Mouse (Mus musculus): ENCODE results near the gene Wipf3.

The Wipf3 gene

DNA sequence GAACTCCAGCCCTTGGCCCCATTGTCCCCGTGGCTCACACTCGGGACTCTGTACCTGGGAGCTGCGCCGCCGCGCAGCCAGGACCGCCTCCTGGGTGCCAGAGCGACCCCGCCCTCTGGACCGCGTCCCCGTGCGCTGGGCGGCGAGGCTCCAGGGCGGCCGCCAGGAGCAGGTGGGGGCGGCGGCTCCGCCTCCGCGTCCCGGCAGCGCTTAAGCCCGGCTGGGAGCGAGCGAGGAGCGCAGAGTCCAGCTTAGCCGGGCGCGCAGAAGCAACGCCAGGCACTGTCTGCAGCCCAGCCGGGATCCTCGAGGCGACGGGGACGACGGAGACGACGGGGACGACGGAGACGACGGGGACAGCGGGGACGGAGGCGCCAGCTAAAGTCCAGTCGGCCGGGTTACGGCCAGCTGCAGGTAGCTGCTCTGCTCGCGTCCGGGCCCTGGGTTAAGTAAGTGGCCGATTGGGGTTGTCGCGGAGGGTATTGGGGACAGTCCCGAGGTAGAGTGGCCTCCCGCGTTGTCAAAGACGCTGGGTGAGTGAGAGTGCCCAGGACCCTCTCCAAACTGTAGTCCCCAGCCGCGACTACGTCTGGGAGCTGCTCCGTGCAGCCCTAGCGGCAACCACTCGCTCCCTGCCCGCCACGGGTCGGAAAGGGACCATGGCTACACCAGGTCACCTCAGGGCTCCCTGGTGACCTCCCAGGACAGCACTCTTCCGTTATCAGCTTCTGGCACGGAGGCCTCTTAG, at the start of gene Wipf3:
Gene Wipf3 (plus strand): TSS at position 157 of the 748 bp plus-strand sequence.
- no peak for DNase-seq

DNA sequence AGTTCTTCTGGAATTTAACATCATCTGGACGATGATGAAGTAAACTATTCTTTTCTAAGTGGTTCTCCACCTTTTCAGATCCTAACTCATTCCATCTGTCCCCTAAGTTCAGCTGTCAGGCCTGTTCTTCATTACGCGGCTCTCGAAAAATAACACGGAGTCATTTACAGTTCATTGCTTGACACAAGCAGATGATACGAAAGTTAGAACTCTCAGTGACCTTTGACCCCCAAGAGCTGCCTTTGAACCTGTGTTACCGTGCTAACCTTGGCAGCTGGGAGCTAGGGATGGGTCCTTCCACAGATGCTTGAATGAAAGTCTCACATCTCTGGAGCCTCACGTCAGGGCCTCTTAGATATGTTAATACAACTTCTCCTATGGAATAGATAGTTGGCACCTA, 46.8 kb upstream of the Wipf3 start:
- DNase-seq = no peak

DNA sequence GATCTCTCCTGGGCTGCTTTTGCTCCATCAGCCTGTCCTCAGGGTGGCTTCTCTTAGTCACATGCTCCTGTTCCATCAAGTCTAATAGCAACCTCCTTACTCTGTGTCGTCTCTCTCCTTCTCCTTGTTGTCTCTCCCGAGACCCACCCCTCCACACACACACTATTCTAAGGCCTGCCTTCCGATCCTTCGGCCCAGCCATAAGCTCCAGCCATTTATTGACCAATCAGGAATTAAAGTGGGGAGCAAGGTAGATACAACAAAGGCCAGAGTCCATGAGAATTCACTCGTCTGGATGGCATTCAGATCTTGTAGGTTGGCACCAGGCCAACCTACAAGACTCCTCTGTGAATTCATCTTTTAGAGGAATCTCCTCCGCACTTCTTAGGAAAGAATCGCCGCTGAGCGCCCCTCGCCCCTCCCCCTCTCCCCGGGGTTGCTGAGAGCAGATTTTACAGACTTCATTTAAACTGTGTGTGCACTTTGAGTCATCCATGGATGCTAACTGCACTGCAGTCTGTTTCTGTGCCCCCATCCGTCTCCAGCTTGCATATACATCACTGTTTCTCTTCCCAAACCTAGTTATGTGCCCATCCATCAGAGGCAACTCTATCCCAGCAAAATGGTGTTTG, 45.4 kb upstream of the Wipf3 start:
- no peak for DNase-seq

DNA sequence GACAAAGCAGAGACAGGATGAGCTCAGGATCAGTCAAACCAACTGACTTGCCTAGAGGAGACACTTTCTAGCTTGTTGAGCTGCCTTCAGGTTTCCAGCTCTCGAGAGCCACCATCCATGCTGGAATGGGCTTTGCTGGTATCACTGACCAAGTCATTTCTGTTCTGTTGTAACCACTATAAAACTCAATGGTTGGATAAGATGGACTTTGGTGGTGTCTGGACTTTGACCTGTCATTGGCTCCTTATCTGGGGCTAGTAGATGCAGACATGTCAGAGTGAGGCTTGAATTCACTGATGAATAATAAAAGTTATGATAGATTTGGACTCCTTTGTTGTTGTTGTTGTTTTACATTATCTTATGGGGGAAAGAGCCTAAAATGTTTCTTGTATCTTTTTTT, 44.6 kb upstream of the Wipf3 start:
- DNase-seq = no peak

DNA sequence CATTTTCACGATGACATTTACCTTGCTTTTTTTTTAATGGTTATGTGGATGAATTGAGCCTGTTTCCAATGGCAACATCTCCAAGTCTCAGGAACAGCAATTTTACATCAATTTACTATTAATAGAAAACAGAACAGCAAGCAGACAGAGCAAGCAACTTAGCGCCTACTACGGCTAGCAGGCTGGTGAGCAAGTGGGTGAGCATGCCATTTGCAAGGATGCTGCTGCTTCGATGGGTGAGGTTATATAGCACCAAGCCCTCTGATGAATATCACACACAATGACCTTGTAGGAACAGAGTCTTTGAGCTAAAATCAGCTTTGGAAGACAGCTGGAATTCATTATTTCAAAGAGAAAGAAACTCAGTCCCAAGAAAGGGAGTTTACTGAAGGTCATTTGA, 43.0 kb upstream of the Wipf3 start:
- DNase-seq = no peak

DNA sequence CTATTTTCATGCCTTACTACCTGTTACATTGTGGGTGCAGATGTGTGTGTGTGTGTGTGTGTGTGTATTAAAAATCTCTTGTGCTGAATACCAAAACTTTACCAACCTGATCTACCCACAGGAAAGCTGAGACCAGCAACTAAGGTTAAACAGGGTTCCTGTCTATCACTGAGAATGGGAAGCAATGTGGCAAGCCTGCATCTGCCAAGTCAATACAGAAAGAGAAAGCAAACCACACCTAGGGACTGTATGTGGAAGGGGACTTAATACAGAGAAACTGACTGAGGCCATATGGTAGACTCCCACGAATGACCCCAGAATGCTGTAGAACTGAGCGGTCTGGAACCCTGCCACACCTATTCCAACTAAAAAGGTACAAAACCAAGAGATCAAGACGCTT, 42.4 kb upstream of the Wipf3 start:
- no peak for DNase-seq

DNA sequence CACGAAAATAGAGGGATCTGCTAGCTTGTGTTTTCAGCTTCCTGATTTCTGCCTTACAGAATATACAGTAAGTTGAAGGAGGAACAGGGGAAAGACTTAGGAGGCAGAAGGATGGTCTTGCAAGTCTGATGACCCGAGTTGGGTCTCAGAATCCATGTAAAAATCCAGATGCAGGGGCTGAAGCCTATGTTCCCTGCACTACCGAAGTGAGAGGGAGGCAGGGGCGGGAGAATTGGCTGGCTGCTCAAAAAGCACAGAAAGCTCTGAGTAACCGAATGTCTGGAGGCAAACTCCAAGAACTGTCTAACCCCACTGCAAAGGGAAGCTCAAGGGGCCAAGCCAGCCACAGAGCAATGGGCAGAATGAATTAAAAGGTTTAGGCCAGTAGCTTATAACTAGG, 41.7 kb upstream of the Wipf3 start:
- DNase-seq = no peak

DNA sequence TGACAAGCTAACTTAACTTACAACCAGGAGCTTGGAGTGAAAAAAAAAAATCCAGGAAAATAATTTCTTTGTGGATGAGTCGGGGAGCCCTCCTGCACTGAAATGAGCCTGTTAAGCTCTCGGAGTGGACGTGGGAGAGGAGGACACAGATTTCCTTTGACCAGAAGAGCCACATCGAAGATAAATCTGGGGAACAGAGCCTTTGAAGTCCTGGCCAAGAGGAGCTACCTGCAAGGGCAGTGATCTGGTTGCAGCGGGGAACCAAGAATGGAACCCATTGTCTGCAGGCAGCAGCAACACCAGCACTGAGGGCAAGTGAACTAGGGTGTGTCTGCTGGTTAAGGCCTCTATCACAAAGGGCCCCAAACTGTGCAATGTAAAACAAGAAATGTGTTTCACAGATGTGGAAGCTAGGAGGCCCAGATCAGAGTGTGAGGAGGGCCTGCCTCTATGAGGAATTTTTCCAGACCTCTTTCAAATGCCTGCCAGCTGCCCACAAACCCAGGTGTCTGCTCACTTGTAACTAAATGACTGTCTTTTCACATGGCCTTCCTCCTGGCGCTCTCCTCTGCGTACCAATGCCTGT, 40.6 kb upstream of the Wipf3 start:
- DNase-seq = no peak

DNA sequence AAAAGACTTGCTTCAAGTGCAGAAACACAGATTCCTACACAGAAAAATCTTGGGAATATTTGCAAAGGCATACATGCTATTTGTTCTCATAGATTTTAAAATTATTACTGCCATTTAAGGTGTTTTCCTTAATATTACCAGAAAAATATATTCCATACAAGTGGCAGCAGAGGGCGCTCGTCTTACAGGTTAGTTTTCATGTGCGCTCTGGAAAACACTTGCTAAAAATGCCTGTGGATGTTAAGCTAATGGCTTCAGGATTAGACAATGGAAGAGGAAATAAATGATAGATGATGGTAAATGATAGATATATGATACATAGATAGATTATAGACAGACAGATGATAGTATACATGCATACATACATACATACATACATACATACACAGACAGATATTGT, 37.6 kb upstream of the Wipf3 start:
- DNase-seq = peak in 1 of 2 experiments; percentile 17

DNA sequence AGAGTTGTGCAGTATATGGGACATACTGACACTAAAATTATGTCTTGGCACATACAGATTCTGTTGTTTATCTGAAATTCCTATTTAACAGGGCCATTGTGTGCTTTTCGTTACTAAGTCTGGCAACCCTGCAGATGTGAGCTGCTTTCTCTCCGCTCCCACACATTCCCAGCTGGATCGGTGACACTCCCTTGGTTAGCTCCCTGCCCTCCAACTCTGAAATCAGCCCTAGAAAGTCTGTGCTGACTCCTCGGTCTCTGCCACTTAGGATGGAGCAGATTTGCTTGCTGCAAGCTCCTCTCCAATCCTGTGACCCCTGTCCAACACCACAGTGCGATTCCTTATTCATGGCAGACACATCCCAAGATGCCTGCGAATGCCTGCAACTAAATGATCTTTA, 35.5 kb upstream of the Wipf3 start:
- DNase-seq = no peak

DNA sequence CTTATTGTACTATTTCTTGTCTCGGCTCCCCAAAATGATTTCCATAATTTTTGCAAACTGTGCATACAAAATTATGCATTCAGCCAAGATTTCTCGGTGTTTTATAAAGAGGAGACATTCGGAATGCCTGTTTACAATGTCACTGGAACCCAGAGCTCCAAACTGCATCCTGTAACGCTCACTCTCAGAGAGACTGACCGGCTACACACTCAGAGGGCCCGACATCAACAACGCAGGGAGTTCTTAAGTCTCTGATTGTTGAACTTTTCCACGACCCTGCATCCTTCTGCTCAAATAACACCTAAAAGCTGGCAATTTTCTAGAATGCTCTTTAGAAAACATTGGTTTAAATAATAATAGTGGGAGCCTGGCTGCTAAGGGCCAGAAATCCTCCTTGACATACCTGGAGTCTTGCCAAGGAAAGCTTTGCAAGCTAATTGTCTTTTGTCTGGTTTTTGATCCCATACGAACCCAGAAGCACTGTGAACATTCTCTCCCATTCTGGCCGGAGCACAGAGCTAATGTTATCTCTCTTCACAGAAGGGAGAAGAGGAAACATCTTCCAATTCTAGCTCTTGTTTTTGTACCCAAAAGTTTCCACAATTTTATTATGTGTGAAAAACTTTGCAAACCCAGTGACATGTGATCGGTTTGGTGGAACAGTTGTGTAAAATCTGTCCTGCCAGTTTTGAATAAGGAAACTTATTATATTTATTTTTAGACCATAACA, 30.0 kb upstream of the Wipf3 start:
- DNase-seq = no peak

DNA sequence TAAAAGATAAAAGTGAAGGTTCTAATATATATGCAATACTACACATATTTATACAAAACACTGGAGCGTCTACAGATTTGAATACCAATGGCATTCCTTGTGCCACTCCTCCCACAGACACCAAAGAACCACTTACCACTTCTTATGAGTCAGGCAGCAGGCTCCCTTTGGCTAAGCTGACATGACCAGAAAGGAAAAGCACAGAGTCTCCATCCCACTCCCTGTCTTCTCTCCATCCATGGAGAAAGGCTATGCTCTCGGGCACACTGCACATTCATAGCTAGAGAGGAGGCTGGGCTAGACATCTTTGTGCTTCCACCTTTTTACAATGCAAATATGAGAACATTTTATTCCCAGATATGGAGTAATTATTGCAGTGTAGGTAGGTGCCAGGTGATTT, 27.9 kb upstream of the Wipf3 start:
- no peak for DNase-seq

DNA sequence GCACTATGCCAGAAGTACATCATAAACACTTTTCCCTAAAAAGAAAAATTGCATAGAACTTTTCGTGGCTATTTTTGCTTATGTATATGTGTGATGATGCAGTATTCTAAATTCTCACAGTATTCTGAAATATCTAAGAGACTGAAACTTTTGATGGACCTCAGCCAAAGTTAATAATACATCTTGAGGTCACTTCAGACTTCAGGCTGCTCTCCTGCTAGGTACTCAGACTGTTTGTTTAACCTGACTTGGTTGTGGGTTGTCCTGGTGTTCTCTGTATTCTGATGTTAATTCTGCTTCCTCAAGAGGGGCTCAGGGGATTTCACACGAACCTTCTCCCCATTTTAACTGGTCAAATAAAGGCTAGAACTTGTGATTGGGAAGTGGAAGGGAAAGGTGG, 24.5 kb upstream of the Wipf3 start:
- DNase-seq = no peak

DNA sequence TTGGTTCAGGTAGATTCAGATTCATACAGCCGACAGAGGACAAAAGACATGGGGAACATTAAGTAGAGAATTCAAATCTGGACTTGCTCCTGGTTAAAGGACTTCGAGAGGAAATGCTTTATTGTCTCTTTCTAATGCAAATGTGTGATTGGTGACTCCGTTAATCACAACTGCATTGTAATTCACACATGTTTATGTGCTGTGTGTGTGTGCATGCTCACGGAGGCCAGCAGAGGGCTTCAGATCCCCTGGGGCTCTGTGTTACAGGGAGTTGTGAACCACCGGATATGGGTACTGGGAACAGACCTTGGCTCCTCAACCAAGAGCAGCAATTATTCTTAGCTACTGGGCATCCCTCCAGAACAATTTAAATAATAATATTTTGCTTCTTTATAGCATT, 23.3 kb upstream of the Wipf3 start:
- DNase-seq = no peak

DNA sequence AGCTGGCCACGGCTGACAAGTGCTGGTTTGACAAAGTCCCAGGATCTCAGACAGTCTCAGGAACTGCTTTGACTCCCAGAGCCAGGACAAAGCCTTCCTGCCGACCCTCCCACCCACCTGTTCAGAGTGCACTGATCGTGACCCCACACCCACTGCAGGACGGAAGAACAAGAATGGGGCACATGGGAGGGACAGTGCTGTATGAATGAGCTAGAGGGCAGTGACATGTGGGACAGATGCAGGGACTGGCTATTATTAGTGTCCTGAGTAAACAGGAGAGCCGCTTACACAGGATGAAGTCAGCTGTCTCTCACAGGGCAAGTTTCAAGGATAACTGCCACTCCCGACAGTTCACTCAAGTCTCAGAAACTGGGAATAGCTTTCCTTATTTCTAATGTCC, 20.1 kb upstream of the Wipf3 start:
- DNase-seq = no peak

DNA sequence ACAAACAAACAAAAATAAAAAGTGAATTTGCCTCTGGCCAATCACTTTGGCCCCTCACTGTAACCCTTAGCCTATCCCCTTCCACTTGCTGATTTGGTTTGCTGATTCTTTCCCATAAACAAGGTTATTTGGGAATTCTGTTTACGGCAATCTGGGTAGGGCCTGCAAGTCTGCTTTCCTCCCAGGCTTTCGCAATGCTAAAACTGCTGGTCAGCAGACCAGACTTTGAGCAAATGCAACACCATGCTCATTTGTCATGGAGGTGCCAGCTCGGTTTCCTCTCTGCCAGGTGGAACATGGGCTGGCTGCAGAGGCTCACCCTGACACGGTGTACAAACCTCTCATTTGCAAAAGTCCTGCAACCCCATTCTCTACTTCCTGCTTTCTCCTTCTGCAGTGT, 19.0 kb upstream of the Wipf3 start:
- no peak for DNase-seq

DNA sequence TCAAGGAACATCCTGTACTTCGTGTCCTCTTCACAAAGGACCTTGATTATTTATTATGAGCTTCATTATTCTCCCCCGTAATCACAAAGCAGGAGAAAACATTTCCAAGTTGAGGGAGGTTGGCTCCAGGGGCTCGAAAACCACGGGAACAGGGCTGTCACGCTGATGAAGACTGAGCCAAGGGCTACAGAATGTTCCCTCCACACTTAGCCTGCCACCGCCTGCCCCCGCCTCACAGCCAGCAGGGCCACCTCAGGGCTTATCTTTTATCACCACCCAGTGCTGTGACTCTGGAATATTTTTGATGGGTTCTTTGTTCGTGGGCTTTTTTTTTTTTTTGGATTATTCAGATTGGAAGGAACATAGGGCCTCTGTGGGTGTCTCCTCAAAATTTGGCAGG, 17.8 kb upstream of the Wipf3 start:
- no peak for DNase-seq

DNA sequence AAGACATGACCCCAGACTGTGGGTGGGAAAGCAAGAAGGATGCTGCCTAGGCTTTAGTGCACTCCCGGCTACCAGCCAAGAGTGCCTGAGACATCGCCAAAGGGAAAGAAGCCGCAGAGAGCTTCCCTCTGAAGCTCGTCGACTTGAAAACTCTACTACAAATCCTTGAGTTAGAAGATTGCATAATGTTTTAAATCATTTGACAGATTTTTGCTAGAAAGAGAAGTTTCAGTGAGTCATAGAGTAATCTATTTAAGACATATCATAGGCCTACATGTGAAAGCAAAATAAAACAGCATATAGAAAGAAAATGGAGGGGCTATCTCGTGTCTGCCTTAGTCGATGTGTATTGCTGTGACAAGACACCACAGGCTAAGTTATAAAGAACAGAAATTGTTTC, 16.5 kb upstream of the Wipf3 start:
- no peak for DNase-seq

DNA sequence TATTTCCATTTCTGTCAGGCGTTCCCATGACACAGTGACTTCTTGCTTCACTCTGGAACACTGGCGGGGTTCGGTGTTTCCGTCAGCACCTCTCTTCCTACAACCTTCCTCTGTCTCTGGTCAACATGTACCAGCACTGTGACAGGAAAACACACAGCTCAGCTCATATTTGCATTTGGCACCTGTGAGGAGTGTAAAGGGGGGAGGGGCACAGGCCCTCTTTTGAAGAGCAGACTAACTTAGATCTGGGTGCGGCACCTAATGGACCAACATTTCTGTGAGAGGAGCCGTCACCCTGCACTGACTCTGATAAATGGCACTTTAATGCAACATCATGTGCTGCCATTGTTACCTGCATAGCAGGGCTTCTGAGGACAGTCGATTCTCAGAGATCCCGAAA, 4.2 kb upstream of the Wipf3 start:
- DNase-seq = no peak

DNA sequence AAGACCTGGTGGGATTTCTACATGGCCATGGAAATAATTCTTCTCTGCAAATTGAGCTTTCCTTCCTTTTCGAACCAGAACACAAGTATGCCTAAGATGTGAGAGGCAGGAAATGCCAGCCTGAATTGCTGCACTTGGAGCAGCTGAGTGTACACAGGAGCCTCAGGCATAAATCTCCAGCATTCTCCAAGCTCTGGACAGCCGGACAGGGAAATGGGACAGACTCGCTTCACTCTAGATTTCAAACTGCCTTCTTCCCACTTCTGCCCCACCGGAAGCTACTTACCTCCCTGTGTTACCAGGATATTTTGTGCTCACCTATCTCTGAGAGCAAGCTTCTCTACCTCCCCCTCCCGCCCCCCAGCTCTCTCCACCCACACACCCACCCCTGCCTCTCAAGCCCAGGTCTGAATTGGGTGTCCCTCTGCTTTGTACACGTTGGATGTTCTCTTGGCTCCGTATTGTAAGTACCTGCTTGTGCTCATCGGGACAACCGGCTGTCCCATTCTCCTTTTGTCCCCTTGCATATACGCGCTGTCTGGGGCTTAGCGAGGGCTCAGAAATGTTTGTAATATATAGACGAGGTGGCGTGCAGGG, 455 bp upstream of the Wipf3 start:
- no peak for DNase-seq

DNA sequence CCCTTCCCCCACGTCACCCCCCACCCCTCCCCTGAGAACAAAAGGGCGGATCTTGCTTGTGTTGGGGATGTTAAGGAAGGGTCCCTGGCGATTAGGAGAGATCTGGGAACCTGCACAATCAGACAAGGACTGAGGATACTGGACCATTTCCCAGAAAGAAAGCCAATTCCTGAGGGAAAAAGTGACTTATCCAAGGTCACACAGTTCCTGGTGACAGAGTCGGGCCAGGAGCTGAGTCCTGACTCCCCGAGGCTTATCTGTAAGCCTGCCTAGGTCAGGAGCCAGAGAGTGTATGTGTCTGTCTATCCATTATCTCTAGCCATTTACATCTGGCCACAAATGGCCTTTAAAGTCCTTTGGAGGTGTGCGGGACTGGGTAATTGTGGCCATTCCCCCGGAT, 818 bp downstream of the Wipf3 start:
- no peak for DNase-seq

DNA sequence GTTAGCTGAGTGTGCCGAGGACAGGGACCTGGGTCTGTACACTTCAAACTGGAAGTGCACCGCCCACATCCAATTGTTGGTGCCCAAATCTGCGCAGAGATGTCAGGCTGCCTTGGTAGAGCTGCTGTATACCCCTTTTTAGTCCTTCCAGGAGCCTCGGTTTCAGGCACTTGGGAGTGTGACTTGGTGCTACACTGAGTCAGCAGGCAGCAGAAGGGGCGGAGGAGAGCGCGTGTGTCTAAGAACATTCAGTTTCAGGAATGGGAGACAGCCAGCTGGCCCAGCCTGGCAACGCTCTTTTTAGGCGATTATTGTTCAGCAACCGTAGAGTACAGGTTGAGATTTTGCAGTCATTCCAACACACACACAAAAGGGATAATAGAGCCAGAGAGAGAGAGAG, 2.4 kb downstream of the Wipf3 start:
- no peak for DNase-seq

DNA sequence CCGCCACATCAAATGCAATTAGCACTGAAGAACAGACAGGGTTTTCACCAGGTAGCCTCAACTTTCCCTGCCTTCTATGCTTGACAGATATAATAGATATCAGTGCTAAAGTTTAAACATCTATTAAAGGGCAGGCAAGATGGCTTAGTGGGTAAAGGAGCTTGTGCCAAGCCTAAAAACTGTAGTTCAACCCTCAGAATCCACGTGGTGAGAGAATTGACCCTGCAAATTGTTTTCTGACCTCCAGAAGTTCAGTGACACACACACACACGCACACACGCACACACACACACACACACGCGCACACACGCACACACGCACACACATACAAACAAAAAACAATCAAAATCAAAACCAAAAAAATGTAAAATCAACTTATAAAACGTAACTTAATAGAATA, 2.8 kb downstream of the Wipf3 start:
- DNase-seq = no peak

All from spleen, adult 18-20 months (tissue).